Mouse (Mus musculus) kidney, adult 9 months (tissue): ENCODE measurements around the gene Krtap4-1.
"Not testable (repeated sequence)": the region's sequence is repeated elsewhere in the genome, so short reads cannot be mapped to it uniquely, and the experiment has no call there.

Experiments used
- DNase-seq: peaks from one replicate; pipeline ENCODE4 v3.0.0; 2022

Krtap4-1 gene

DNA sequence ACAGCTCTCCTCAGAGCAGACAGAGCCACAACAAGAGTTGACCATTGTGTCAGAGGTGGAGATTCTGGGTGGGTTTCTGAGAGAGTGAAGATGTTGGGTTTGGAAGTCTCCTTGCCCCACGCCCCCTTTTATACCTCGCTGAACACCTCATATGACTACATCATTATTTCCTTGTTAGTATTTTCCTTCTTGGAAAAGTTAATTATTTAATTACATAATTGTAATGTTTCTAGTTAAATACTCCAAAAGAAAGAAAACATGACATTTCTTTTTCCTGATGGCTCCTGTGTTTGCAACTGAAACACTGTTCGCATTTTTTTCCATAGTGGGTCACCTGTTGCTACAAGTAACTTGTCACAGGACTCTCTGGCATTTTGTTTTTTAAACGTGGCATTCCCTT, at the start of gene Krtap4-1:
TSS of gene Krtap4-1 (minus strand) at position 101 of the 400 bp plus-strand sequence.
- DNase-seq = no peak

DNA sequence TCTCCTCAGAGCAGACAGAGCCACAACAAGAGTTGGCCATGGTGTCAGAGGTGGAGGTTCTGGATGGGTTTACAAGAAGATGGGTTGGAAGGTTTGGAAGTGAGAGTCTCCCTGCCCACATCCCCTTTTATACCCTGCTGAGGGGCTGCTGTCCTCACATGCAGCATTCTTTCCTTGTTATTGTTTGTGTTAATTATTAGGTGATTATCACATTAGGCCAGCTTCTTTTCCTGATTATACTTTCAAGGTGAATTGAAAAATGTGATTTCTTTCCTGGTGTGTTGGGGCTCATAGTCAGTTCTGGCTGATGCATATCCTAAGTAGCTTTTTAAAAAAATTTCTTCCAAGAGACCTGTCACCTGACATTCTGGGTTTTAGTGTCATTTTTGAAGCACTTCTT, 37.8 kb upstream of the Krtap4-1 start, which contains the start of gene Krtap4-6:
TSS of gene Krtap4-6 (minus strand) at position 101 of the 400 bp plus-strand sequence.
- no peak for DNase-seq

GRCm38 (mm10) chr11:99662802-99663201, 34.8 kb upstream of the Krtap4-1 start:
- no peak for DNase-seq

DNA sequence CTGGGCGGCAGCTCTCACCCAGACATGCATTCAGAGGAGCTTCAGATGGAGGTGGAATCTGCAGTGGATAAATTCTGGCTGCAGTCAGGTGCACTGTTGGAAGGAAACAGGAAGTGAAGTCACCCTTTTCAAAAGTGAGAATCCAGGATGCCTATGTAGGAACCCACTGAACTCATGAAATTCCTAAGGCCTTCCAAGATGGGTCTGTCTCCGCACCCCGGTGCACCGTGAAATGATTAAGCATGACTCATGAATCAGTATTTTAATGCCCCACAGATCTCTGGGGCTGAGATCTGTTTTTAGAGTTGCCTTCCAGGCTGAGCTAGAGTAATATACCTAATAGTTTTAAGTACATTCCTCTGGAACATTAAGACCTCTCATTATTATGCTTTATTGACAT, 31.2 kb upstream of the Krtap4-1 start:
- no peak for DNase-seq

DNA sequence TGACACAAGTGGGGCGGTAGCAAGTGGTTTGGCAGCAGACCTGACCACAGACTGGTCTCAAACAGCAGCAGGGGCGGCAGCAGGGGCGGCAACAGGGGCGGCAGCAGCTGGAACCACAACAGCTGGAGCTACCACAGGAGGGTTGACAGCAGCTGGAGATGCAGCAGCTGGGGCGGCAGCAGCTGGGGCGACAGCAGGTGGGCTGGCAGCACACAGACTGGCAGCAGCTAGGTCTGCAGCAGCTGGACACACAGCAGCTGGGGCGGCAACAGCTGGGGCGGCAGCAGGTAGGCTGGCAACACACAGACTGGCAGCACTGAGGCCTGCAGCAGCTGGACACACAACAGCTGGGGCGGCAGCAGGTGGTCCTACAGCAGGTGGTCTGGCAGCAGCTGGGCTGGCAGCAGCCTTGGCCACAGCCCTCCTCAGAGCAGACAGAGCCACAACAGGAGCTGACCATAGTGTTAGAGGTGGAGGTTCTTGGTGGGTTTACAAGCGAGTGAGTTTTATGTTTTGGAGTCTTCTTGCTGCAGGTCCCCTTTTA, 30.5 kb upstream of the Krtap4-1 start, which contains the start of gene Gm11563:
TSS of gene Gm11563 (minus strand) at position 494 of the 544 bp plus-strand sequence.
- not testable (repeated sequence) for DNase-seq

GRCm38 (mm10) chr11:99657051-99657450, 29.0 kb upstream of the Krtap4-1 start:
- no peak for DNase-seq

DNA sequence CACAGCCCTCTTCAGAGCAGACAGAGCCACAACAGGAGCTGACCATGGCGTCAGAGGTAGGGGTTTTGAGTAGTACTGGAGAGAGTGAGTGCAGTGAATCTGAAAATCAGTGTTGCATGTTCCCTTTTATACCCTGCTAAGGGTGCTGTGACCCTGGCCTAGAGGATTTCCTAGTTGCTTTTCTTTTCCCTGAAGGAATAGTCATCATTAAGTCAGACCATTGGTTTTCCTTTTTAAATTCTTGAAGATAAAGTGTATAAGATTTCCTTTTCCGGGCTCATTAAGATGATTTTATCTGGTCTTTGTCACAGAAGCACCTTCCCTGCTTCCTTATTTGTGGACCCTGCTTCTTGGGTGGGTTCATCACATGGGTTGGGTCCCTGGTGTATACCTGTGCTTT, 22.1 kb upstream of the Krtap4-1 start, which contains the start of gene Gm11555:
TSS of gene Gm11555 (minus strand) at position 101 of the 400 bp plus-strand sequence.
- no peak for DNase-seq

DNA sequence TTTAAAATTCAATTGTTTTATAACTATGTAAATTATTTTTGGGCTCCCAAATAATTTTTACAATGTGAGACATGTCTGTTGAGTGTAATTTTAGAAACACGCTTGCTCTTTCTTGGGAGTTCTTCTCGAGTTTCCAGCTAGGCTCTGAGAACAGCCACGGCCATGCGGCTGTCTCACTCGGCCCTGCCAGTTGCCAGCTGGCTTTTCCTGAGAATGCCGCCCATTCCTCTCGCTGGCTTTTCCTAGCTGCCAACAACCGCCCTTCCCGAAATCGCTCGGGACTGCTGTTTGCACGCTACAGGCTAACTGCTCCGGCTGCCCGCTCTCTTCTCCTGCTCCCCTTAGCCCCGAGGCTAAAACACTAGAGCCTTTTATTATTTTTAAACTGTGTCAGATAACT, 18.4 kb upstream of the Krtap4-1 start:
- no peak for DNase-seq

- no peak for DNase-seq
These were observed 16.3 kb upstream of the Krtap4-1 start for GRCm38 (mm10) chr11:99644351-99644750.

DNA sequence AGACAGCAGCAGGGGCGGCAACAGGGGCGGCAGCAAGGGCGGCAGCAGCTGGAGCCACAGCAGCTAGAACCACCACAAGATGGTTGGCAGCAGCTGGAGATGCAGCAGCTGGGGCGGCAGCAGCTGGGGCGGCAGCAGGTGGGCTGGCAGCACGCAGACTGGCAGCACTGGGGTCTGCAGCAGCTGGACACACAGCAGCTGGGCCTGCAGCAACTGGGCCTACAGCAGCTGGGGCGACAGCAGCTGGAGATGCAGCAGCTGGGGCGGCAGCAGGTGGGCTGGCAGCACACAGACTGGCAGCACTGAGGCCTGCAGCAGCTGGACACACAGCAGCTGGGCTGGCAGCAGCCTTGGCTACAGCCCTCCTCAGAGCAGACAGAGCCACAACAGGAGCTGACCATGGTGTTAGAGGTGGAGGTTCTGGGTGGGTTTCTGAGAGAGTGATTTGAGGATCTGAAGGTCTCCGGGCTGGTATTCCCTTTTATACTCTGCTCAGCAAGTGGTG, 15.6 kb upstream of the Krtap4-1 start, which contains the start of gene Krtap4-7:
TSS of gene Krtap4-7 (minus strand) at position 455 of the 505 bp plus-strand sequence.
- not testable (repeated sequence) for DNase-seq

DNA sequence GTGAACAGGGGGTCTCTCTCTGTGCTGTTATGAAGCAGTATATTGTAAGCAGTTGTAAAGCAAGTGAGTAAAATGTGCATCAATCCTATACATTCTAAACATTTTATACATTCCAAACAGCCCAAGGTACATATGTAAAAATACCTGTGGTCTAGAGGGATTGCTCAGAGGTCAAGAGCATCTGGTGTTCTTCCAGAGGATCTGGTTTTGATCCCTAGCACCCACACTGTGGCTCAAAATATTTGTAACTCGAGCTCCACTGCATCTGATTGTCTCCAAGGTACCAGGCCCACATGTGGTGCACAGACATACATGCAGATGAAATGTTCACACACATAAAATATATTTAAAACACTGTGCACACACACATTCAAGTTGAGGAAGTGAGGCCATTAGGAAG, 12.9 kb upstream of the Krtap4-1 start:
- no peak for DNase-seq

DNA sequence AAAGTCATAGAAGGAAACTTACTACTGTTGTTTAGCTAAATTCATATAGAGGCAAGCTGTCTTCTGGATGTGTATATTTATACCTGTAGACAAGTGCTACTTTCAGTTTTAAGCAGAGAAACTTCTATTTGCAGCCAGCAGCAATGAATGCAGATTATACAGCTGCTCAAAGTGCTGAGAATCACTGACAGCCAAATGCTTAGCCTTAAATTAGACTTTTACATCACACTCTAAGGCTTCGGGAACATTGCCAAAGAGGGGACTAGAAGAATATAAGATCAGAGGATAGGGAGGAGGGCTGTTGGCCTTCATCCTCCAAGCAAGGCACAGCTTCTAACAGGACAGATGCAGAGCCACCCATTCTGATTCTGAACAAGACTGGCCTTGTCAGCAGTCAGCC, 9.0 kb upstream of the Krtap4-1 start:
- no peak for DNase-seq

- no peak for DNase-seq
These were observed 6.7 kb upstream of the Krtap4-1 start, which contains the start of gene Krtap4-2 for GRCm38 (mm10) chr11:99634653-99635134. TSS of gene Krtap4-2 (minus strand) at chr11:99635084.

DNA sequence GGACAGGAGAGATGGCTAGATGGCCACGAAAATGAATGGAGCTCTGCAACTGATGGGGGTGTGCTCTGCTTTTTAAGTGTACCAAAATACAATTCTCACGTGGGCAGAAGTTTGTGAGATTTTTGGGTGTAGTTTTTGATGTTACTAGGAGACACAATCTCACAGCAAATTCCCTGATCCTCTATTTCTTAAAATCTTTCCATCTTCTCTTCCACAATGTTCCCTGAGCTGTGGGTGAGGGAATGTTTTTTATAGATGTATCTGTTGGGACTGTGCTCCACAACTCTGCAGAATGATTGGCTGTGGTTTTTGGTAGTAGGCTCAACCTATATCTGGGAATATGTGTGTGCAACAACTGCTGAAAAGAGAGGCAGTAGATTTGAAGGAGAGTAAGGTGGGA, 5.3 kb upstream of the Krtap4-1 start:
- DNase-seq = no peak

GRCm38 (mm10) chr11:99630890-99631289, 2.9 kb upstream of the Krtap4-1 start:
- no peak for DNase-seq

GRCm38 (mm10) chr11:99620335-99620734, 7.7 kb downstream of the Krtap4-1 start, which contains the start of gene Gm11562:
TSS of gene Gm11562 (minus strand) at chr11:99620435.
- DNase-seq = no peak

DNA sequence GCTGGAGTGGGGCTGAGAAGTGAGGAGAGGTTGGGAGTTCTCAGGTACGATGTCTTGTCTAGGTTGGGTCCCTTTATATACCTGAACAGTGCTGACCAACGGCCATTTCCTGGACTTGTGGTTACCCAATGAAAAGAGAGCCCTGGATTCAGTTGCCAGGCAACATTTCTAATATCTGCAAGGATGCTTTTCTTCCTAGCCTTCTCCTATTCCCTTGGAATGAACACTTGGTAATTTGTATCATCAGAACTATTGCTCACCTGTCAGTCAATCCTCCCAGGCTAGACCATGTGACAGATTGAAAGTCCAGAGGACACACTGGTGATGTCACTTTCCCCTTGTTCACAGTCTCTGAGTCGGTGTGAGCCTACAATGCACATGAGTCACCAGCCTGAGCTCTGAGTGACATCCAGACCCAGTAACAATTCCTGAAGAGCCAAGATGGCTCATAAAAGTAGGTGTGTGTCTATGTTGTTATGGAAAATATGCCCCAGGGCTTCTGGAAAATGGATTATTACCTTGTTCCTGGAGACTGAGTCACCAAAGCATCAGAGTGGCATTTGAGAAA, 13.2 kb downstream of the Krtap4-1 start, which contains the start of gene Krtap2-4:
TSS of gene Krtap2-4 (minus strand) at position 51 of the 568 bp plus-strand sequence.
- DNase-seq = no peak

DNA sequence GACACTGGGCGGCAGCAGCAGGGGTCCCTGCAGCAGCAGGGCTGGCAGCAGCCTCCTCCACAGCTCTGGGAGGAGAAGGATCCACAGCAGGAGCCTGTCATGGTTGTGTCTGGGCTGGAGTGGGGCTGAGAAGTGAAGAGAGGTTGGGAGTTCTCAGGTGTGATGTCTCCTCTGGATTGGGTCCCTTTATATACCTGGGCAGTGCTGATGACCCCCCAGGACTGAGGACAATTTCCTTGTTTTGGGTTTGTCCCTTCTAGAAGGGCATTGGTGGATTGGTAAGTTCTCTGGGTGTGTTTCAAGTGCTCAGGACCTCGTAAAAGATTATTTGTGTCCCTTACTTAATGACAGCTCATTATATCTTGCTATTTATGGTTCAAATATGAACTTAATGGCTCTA, 17.9 kb downstream of the Krtap4-1 start, which contains the start of gene Gm11937:
TSS of gene Gm11937 (minus strand) at position 101 of the 400 bp plus-strand sequence.
- not testable (repeated sequence) for DNase-seq

DNA sequence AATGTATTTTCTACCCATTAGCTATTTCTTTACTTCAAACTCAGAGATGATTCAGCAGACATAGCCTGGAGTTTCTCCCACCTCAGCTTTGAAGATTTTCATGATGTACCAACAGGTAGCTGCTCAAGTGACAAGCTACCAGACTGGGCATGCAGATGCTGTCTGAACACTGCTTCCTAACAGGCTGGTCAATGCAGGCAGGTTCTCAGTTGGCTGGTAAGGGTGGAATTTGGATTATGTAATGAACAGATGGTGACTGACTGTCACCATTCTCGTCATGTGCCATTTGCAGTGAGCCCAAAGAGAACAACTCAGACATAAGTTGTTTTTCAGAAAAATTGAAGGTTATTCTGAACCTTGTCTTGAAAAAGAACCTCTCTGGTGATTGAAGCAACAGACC, 18.9 kb downstream of the Krtap4-1 start:
- no peak for DNase-seq

- not testable (repeated sequence) for DNase-seq
These were observed 24.8 kb downstream of the Krtap4-1 start, which contains the start of gene Gm11938 for GRCm38 (mm10) chr11:99603208-99603607. TSS of gene Gm11938 (minus strand) at chr11:99603308.

- DNase-seq = not testable (repeated sequence)
These were observed 30.3 kb downstream of the Krtap4-1 start, which contains the start of gene Krtap9-3 for GRCm38 (mm10) chr11:99597742-99598141. TSS of gene Krtap9-3 (minus strand) at chr11:99598105.

GRCm38 (mm10) chr11:99590981-99591380, 37.1 kb downstream of the Krtap4-1 start, which contains the start of gene Krtap1-3:
TSS of gene Krtap1-3 (minus strand) at chr11:99591339.
- DNase-seq = no peak

DNA sequence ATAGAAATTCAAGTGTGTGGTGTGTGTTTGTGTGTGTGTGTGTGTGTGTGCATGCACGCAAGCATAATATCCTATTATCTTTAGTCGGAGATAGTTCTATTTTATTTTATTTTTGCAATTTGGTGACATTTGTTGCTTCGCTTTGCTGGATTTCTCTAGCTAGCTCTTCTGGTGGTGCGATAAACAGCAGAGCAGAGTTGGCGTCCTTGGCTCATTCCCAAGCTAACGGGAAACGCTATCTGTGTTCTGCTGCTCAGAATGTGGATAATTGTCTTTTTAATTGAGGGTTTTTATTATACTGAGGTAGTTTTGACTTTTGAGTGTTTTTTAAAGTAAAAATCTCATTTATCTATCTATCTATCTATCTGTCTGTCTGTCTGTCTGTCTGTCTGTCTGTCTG, 42.9 kb downstream of the Krtap4-1 start:
- no peak for DNase-seq
